Comparison of ENCODE assay signal across 17 mouse cellular contexts in genomic region chr14:77272931-77273446, GRCm38 (mm10).
DNase-seq lines count a peak whose midpoint lies in the region; ATAC-seq and TF ChIP-seq lines count a peak whose summit lies in the region.
"Had no signal": no experiment of that assay in that cellular context is flagged by ENCODE, and none has a peak within 500 bp of the region (broad histone marks: within the 10 kb centered on the region; RNA-seq: fewer than 3 reads in every experiment).

No protein-coding gene starts in this region.

- H3K4me1 ChIP-seq in kidney, embryonic 16.5 days (ENCODE audit: insufficient read depth, low read length): no peaks in the 10 kb centered on the region
- H3K4me1 ChIP-seq in kidney, adult 2 months (ENCODE audit: control insufficient read depth, insufficient read depth, low read length): no peaks in the 10 kb centered on the region
- peaks cover 3% of the 10 kb centered on the region; the same call in 1 of the 2 replicates for H3K4me1 ChIP-seq in embryonic facial prominence, embryonic 15.5 days
- H3K4me1 ChIP-seq in forebrain, postnatal 0 days (ENCODE audit: insufficient read depth): no peaks in the 10 kb centered on the region; the same call in none of the 2 replicates
- peaks cover 7% of the 10 kb centered on the region; the same call in 1 of the 2 replicates for H3K4me1 ChIP-seq in limb, embryonic 15.5 days
- H3K4me1 ChIP-seq: stomach, embryonic 15.5 days had no signal

- no peak for TF ChIP-seq CTCF in kidney, adult 2 months (conservative IDR thresholded peaks at IDR 0.05; ENCODE audit: insufficient read depth, insufficient read length, low read depth, low read length)
- TF ChIP-seq CTCF in forebrain, postnatal 0 days (IDR thresholded peaks at IDR 0.05; ENCODE audit: low read depth): no peak

- no peak for TF ChIP-seq POLR2A in kidney, adult 2 months (IDR thresholded peaks at IDR 0.05; ENCODE audit: low read depth, low read length)

- no peak overlapping the region for H3K4me3 ChIP-seq in kidney, embryonic 16.5 days (ENCODE audit: low read length)
- H3K4me3 ChIP-seq in kidney, adult 2 months (ENCODE audit: insufficient read depth, low read depth, low read length): no peak overlapping the region
- no peak overlapping the region for H3K4me3 ChIP-seq in embryonic facial prominence, embryonic 15.5 days (replicated peaks)
- no peak overlapping the region for H3K4me3 ChIP-seq in forebrain, postnatal 0 days (ENCODE audit: low read depth, low read length)
- no peak overlapping the region for H3K4me3 ChIP-seq in limb, embryonic 15.5 days
- H3K4me3 ChIP-seq: layer of hippocampus, adult 2 months; stomach, embryonic 15.5 days had no signal

- no peak overlapping the region for H3K27ac ChIP-seq in kidney, embryonic 16.5 days (ENCODE audit: low read length)
- no peak overlapping the region for H3K27ac ChIP-seq in kidney, adult 2 months (ENCODE audit: insufficient read depth, low read depth, low read length)
- 0 out of 2 replicates have a peak overlapping the region, but pooled peaks have one; percentile 22 for H3K27ac ChIP-seq in embryonic facial prominence, embryonic 15.5 days (replicated peaks)
- peak overlapping the region; percentile 70 for H3K27ac ChIP-seq in forebrain, postnatal 0 days (ENCODE audit: low read depth, low read length)
- peak overlapping the region; percentile 57 for H3K27ac ChIP-seq in limb, embryonic 15.5 days
- H3K27ac ChIP-seq: stomach, embryonic 15.5 days had no signal

- H3K9me3 ChIP-seq in kidney, embryonic 16.5 days (ENCODE audit: low read length): no peaks in the 10 kb centered on the region
- H3K9me3 ChIP-seq in embryonic facial prominence, embryonic 15.5 days (replicated peaks): no peaks in the 10 kb centered on the region
- H3K9me3 ChIP-seq in forebrain, postnatal 0 days (ENCODE audit: low read length): no peaks in the 10 kb centered on the region
- H3K9me3 ChIP-seq in limb, embryonic 15.5 days: no peaks in the 10 kb centered on the region
- H3K9me3 ChIP-seq: stomach, embryonic 15.5 days had no signal

- WGBS in kidney, embryonic 16.5 days: 44% methylated on average over 13 of the region's 13 CpGs
- 44% methylated on average over 13 of the region's 13 CpGs for WGBS in kidney, adult 2 months
- 32% methylated on average over 13 of the region's 13 CpGs for WGBS in embryonic facial prominence, embryonic 15.5 days
- 32% methylated on average over 13 of the region's 13 CpGs for WGBS in forebrain, postnatal 0 days
- WGBS in limb, embryonic 15.5 days: 33% methylated on average over 13 of the region's 13 CpGs

- DNase-seq in kidney, adult 2 months: no peak
- no peak for DNase-seq in forebrain, postnatal 0 days
- no peak for DNase-seq in left cerebral cortex, postnatal 10 days (ENCODE audit: extremely low spot score in 1 of 2, low spot score in 2 of 2)
- no peak for DNase-seq in layer of hippocampus, postnatal 14 days (ENCODE audit: low spot score in 2 of 2)
- no peak for DNase-seq in right cerebral cortex, postnatal 4 days
- DNase-seq: adrenal gland, postnatal 14 days; cerebellum, adult 11 months; gastrocnemius, postnatal 14 days; heart, postnatal 36 days; liver; lung, postnatal 36 days had no signal

- no peak overlapping the region for H3K9ac ChIP-seq in kidney, embryonic 16.5 days (replicated peaks; ENCODE audit: low read length)
- H3K9ac ChIP-seq in embryonic facial prominence, embryonic 15.5 days: no peak overlapping the region
- no peak overlapping the region for H3K9ac ChIP-seq in forebrain, postnatal 0 days
- H3K9ac ChIP-seq in limb, embryonic 15.5 days: no peak overlapping the region
- H3K9ac ChIP-seq: stomach, embryonic 15.5 days had no signal

- no peaks in the 10 kb centered on the region for H3K36me3 ChIP-seq in kidney, embryonic 16.5 days (ENCODE audit: insufficient read depth, low read length)
- H3K36me3 ChIP-seq in kidney, adult 2 months (ENCODE audit: control insufficient read depth, insufficient read depth, low read length): no peaks in the 10 kb centered on the region
- H3K36me3 ChIP-seq in embryonic facial prominence, embryonic 15.5 days: no peaks in the 10 kb centered on the region
- H3K36me3 ChIP-seq in forebrain, postnatal 0 days (ENCODE audit: insufficient read depth): peaks cover 7% of the 10 kb centered on the region; the same call in 1 of the 2 replicates
- no peaks in the 10 kb centered on the region for H3K36me3 ChIP-seq in limb, embryonic 15.5 days
- H3K36me3 ChIP-seq: stomach, embryonic 15.5 days had no signal

- H3K27me3 ChIP-seq in kidney, embryonic 16.5 days (ENCODE audit: insufficient read depth, low read length): no peaks in the 10 kb centered on the region
- no peaks in the 10 kb centered on the region; the same call in 1 of the 2 replicates for H3K27me3 ChIP-seq in kidney, adult 2 months (replicated peaks; ENCODE audit: control insufficient read depth, insufficient read depth, low read length)
- no peaks in the 10 kb centered on the region for H3K27me3 ChIP-seq in embryonic facial prominence, embryonic 15.5 days
- H3K27me3 ChIP-seq in forebrain, postnatal 0 days (ENCODE audit: insufficient read depth, low read length): no peaks in the 10 kb centered on the region
- H3K27me3 ChIP-seq in limb, embryonic 15.5 days: no peaks in the 10 kb centered on the region
- H3K27me3 ChIP-seq: CH12.LX; stomach, embryonic 15.5 days had no signal

- intact Hi-C loops in left cerebral cortex, postnatal 10 days (cut with DNase I): no loop called here

- H3K4me2 ChIP-seq in kidney, embryonic 16.5 days (replicated peaks; ENCODE audit: low read depth, low read length): peak overlapping the region; percentile 17
- peak overlapping the region; percentile 24; the same call in 1 of the 2 replicates for H3K4me2 ChIP-seq in embryonic facial prominence, embryonic 15.5 days (replicated peaks)
- 0 out of 2 replicates have a peak overlapping the region, but pooled peaks have one; percentile 13 for H3K4me2 ChIP-seq in forebrain, postnatal 0 days (ENCODE audit: low read depth)
- H3K4me2 ChIP-seq in limb, embryonic 15.5 days: peak overlapping the region; percentile 30
- H3K4me2 ChIP-seq: stomach, embryonic 15.5 days had no signal

- ATAC-seq in kidney, embryonic 16.5 days (ENCODE audit: low FRiP score, low TSS enrichment): no peak
- no peak for ATAC-seq in embryonic facial prominence, embryonic 15.5 days (ENCODE audit: insufficient number of reproducible peaks, low FRiP score, low TSS enrichment, low read depth)
- peak; percentile 57 for ATAC-seq in forebrain, postnatal 0 days
- no peak for ATAC-seq in limb, embryonic 15.5 days (ENCODE audit: insufficient number of reproducible peaks, low FRiP score, low TSS enrichment, low read depth)

Comparison
In these comparisons a context has a peak if more than half of its experiments do, and no peak if none do; other contexts are left out.
1. H3K27ac ChIP-seq: peak in embryonic facial prominence, embryonic 15.5 days (single experiment), forebrain, postnatal 0 days (single experiment) and limb, embryonic 15.5 days (single experiment); none in kidney, embryonic 16.5 days (single experiment) and kidney, adult 2 months (single experiment).
2. Peak in every context shown above with its lines, with median percentiles within 50 percentile points of each other: H3K4me2 ChIP-seq.